Mouse (Mus musculus): Measurements from ENCODE around the gene Kptn. TPM values are rescaled to one million over a fixed set of nuclear protein-coding genes. Genes with fewer than 3 reads are reported as not detected.

Gene Kptn
- 29.5 TPM for polyA plus RNA-seq (2015; fragmentation: Illumina TruSeq; extraction: RNeasy Lipid Tissue Mini Kit (QIAGEN cat#74804); ENCODE audit: insufficient read depth, low replicate concordance)

GRCm38 (mm10) chr7:16119569-16120261 lies at the start of gene Kptn:
Gene Kptn (plus strand): TSS chr7:16119895.

GRCm38 (mm10) chr7:16098021-16099017 lies 21.4 kb upstream of the Kptn start, which contains the start of gene Napa:
Gene Napa (plus strand): TSS chr7:16098458.

GRCm38 (mm10) chr7:16129421-16129845 lies 9.7 kb downstream of the Kptn start, which contains the start of gene Slc8a2:
Gene Slc8a2 (plus strand): TSS chr7:16129826.

GRCm38 (mm10) chr7:16174597-16175541 lies 55.2 kb downstream of the Kptn start, which contains the start of gene Meis3:
Gene Meis3 (plus strand): TSS chr7:16175090.

Other genes starting within 250 kb of the Kptn start
- gene Crx, start 239.9 kb upstream of the Kptn start, polyA plus RNA-seq (2015; fragmentation: Illumina TruSeq; extraction: RNeasy Lipid Tissue Mini Kit (QIAGEN cat#74804); ENCODE audit: insufficient read depth, low replicate concordance) = not detected
- gene Crxos, start 237.3 kb upstream of the Kptn start, polyA plus RNA-seq (2015; fragmentation: Illumina TruSeq; extraction: RNeasy Lipid Tissue Mini Kit (QIAGEN cat#74804); ENCODE audit: insufficient read depth, low replicate concordance) = not detected
- 170 TPM for gene Selenow, start 197.5 kb upstream of the Kptn start, polyA plus RNA-seq (2015; fragmentation: Illumina TruSeq; extraction: RNeasy Lipid Tissue Mini Kit (QIAGEN cat#74804); ENCODE audit: insufficient read depth, low replicate concordance)
- 99.8 TPM for gene Nop53, start 173.8 kb upstream of the Kptn start, polyA plus RNA-seq (2015; fragmentation: Illumina TruSeq; extraction: RNeasy Lipid Tissue Mini Kit (QIAGEN cat#74804); ENCODE audit: insufficient read depth, low replicate concordance)
- gene Ehd2, start 152.3 kb upstream of the Kptn start, polyA plus RNA-seq (2015; fragmentation: Illumina TruSeq; extraction: RNeasy Lipid Tissue Mini Kit (QIAGEN cat#74804); ENCODE audit: insufficient read depth, low replicate concordance) = 13.3 TPM
- 7.6 TPM for gene Bicra, start 72.0 kb upstream of the Kptn start, polyA plus RNA-seq (2015; fragmentation: Illumina TruSeq; extraction: RNeasy Lipid Tissue Mini Kit (QIAGEN cat#74804); ENCODE audit: insufficient read depth, low replicate concordance)
- not detected for gene Zfp541, start 58.1 kb upstream of the Kptn start, polyA plus RNA-seq (2015; fragmentation: Illumina TruSeq; extraction: RNeasy Lipid Tissue Mini Kit (QIAGEN cat#74804); ENCODE audit: insufficient read depth, low replicate concordance)
- 60.6 TPM for gene Napa, start 21.4 kb upstream of the Kptn start, polyA plus RNA-seq (2015; fragmentation: Illumina TruSeq; extraction: RNeasy Lipid Tissue Mini Kit (QIAGEN cat#74804); ENCODE audit: insufficient read depth, low replicate concordance)
- 0.66 TPM for gene Slc8a2, start 9.9 kb downstream of the Kptn start, polyA plus RNA-seq (2015; fragmentation: Illumina TruSeq; extraction: RNeasy Lipid Tissue Mini Kit (QIAGEN cat#74804); ENCODE audit: insufficient read depth, low replicate concordance)
- gene Meis3, start 55.2 kb downstream of the Kptn start, polyA plus RNA-seq (2015; fragmentation: Illumina TruSeq; extraction: RNeasy Lipid Tissue Mini Kit (QIAGEN cat#74804); ENCODE audit: insufficient read depth, low replicate concordance) = 12.1 TPM
- 3.2 TPM for gene Dhx34, start 102.1 kb downstream of the Kptn start, polyA plus RNA-seq (2015; fragmentation: Illumina TruSeq; extraction: RNeasy Lipid Tissue Mini Kit (QIAGEN cat#74804); ENCODE audit: insufficient read depth, low replicate concordance)
- gene C5ar2, start 124.3 kb downstream of the Kptn start, polyA plus RNA-seq (2015; fragmentation: Illumina TruSeq; extraction: RNeasy Lipid Tissue Mini Kit (QIAGEN cat#74804); ENCODE audit: insufficient read depth, low replicate concordance) = 2.8 TPM
- 2.5 TPM for gene C5ar1, start 139.6 kb downstream of the Kptn start, polyA plus RNA-seq (2015; fragmentation: Illumina TruSeq; extraction: RNeasy Lipid Tissue Mini Kit (QIAGEN cat#74804); ENCODE audit: insufficient read depth, low replicate concordance)
- 12.6 TPM for gene Inafm1, start 153.7 kb downstream of the Kptn start, polyA plus RNA-seq (2015; fragmentation: Illumina TruSeq; extraction: RNeasy Lipid Tissue Mini Kit (QIAGEN cat#74804); ENCODE audit: insufficient read depth, low replicate concordance)
- gene Ccdc9, start 166.9 kb downstream of the Kptn start, polyA plus RNA-seq (2015; fragmentation: Illumina TruSeq; extraction: RNeasy Lipid Tissue Mini Kit (QIAGEN cat#74804); ENCODE audit: insufficient read depth, low replicate concordance) = 114 TPM
- gene Bbc3, start 188.5 kb downstream of the Kptn start, polyA plus RNA-seq (2015; fragmentation: Illumina TruSeq; extraction: RNeasy Lipid Tissue Mini Kit (QIAGEN cat#74804); ENCODE audit: insufficient read depth, low replicate concordance) = 0.46 TPM

Measured in spleen, adult 10 weeks (tissue).